Mouse (Mus musculus): ENCODE data around the gene Olfm1. TPM values are rescaled to one million over a fixed set of nuclear protein-coding genes. Genes with fewer than 3 reads are reported as not detected.

Gene Olfm1
- polyA plus RNA-seq, 1 experiment from 2014 or later: 14.1 TPM

- ATAC-seq (ENCODE audit: low FRiP score, low TSS enrichment) (no peak), DNase-seq (ENCODE audit: low spot score) (no peak)
- Histone ChIP-seq H3K27ac (replicated peaks) (no peak overlapping the region), H3K9ac (ENCODE audit: low read length) (no peak overlapping the region), H3K4me2 (replicated peaks; ENCODE audit: low read depth) (no peak overlapping the region), H3K9me3 (ENCODE audit: control insufficient read depth, low read length) (no peaks in the 10 kb centered on the region), H3K4me3 (ENCODE audit: low read depth, low read length) (no peak overlapping the region), H3K4me1 (replicated peaks; ENCODE audit: control insufficient read depth, insufficient read depth) (no peaks in the 10 kb centered on the region), H3K36me3 (ENCODE audit: control insufficient read depth, insufficient read depth, low read length) (no peaks in the 10 kb centered on the region), H3K27me3 (ENCODE audit: control insufficient read depth, insufficient read depth, low read length) (no peaks in the 10 kb centered on the region)
- WGBS: 51% methylated on average over 5 of the region's 5 CpGs
- TF ChIP-seq CTCF (IDR thresholded peaks at IDR 0.05; ENCODE audit: low read depth) (no peak), EP300 (optimal IDR thresholded peaks at IDR 0.05) (no peak)
Observed at GRCm38 (mm10) chr2:28242222-28242543, 49.4 kb downstream of the Olfm1 start.

- H3K36me3 ChIP-seq (ENCODE audit: control insufficient read depth, insufficient read depth, low read length): no peaks in the 10 kb centered on the region
- H3K27me3 ChIP-seq (ENCODE audit: control insufficient read depth, insufficient read depth, low read length): no peaks in the 10 kb centered on the region
Observed at GRCm38 (mm10) chr2:28244667-28245395, 52.0 kb downstream of the Olfm1 start.

GRCm38 (mm10) chr2:28246110-28246653, 53.4 kb downstream of the Olfm1 start:
- H3K36me3 ChIP-seq (ENCODE audit: control insufficient read depth, insufficient read depth, low read length): no peaks in the 10 kb centered on the region
- no peak for ATAC-seq (ENCODE audit: low FRiP score, low TSS enrichment)
- TF ChIP-seq EP300 (optimal IDR thresholded peaks at IDR 0.05) (no peak), CTCF (IDR thresholded peaks at IDR 0.05; ENCODE audit: low read depth) (no peak)
- no peak overlapping the region for H3K9ac ChIP-seq (ENCODE audit: low read length)
- H3K4me1 ChIP-seq (replicated peaks; ENCODE audit: control insufficient read depth, insufficient read depth): no peaks in the 10 kb centered on the region
- H3K4me2 ChIP-seq (replicated peaks; ENCODE audit: low read depth): no peak overlapping the region
- no peaks in the 10 kb centered on the region for H3K9me3 ChIP-seq (ENCODE audit: control insufficient read depth, low read length)
- DNase-seq (ENCODE audit: low spot score): no peak
- no peak overlapping the region for H3K27ac ChIP-seq (replicated peaks)
- H3K27me3 ChIP-seq (ENCODE audit: control insufficient read depth, insufficient read depth, low read length): no peaks in the 10 kb centered on the region
- WGBS: 75% methylated on average over 5 of the region's 5 CpGs
- no peak overlapping the region for H3K4me3 ChIP-seq (ENCODE audit: low read depth, low read length)

More at GRCm38 (mm10) chr2:28244667-28245395, 52.0 kb downstream of the Olfm1 start:
- WGBS: 66% methylated on average over 8 of the region's 8 CpGs
- H3K9me3 ChIP-seq (ENCODE audit: control insufficient read depth, low read length): no peaks in the 10 kb centered on the region
- H3K4me1 ChIP-seq (replicated peaks; ENCODE audit: control insufficient read depth, insufficient read depth): no peaks in the 10 kb centered on the region
- H3K4me2 ChIP-seq (replicated peaks; ENCODE audit: low read depth): no peak overlapping the region
- DNase-seq (ENCODE audit: low spot score) (no peak), ATAC-seq (ENCODE audit: low FRiP score, low TSS enrichment) (no peak)
- H3K9ac ChIP-seq (ENCODE audit: low read length): no peak overlapping the region
- H3K4me3 ChIP-seq (ENCODE audit: low read depth, low read length): no peak overlapping the region
- H3K27ac ChIP-seq (replicated peaks): no peak overlapping the region
- no peak for TF ChIP-seq CTCF (IDR thresholded peaks at IDR 0.05; ENCODE audit: low read depth)
- no peak for TF ChIP-seq EP300 (optimal IDR thresholded peaks at IDR 0.05)

GRCm38 (mm10) chr2:28247098-28247497, 54.3 kb downstream of the Olfm1 start:
- DNase-seq (ENCODE audit: low spot score) (no peak), ATAC-seq (ENCODE audit: low FRiP score, low TSS enrichment) (no peak)
- Histone ChIP-seq H3K4me2 (replicated peaks; ENCODE audit: low read depth) (no peak overlapping the region), H3K4me1 (replicated peaks; ENCODE audit: control insufficient read depth, insufficient read depth) (no peaks in the 10 kb centered on the region), H3K4me3 (ENCODE audit: low read depth, low read length) (no peak overlapping the region), H3K27ac (replicated peaks) (no peak overlapping the region), H3K36me3 (ENCODE audit: control insufficient read depth, insufficient read depth, low read length) (no peaks in the 10 kb centered on the region), H3K9ac (ENCODE audit: low read length) (no peak overlapping the region), H3K9me3 (ENCODE audit: control insufficient read depth, low read length) (no peaks in the 10 kb centered on the region), H3K27me3 (ENCODE audit: control insufficient read depth, insufficient read depth, low read length) (no peaks in the 10 kb centered on the region)
- no peak for TF ChIP-seq CTCF (IDR thresholded peaks at IDR 0.05; ENCODE audit: low read depth)
- TF ChIP-seq EP300 (optimal IDR thresholded peaks at IDR 0.05): no peak
- WGBS: 77% methylated on average over 11 of the region's 11 CpGs

- H3K27me3 ChIP-seq (ENCODE audit: control insufficient read depth, insufficient read depth, low read length): no peaks in the 10 kb centered on the region
- no peaks in the 10 kb centered on the region for H3K4me1 ChIP-seq (replicated peaks; ENCODE audit: control insufficient read depth, insufficient read depth)
- H3K9ac ChIP-seq (ENCODE audit: low read length): no peak overlapping the region
- 81% methylated on average over 4 of the region's 4 CpGs for WGBS
- ATAC-seq (ENCODE audit: low FRiP score, low TSS enrichment): no peak
- no peak overlapping the region for H3K4me2 ChIP-seq (replicated peaks; ENCODE audit: low read depth)
- DNase-seq (ENCODE audit: low spot score): no peak
- TF ChIP-seq CTCF (IDR thresholded peaks at IDR 0.05; ENCODE audit: low read depth) (no peak), EP300 (optimal IDR thresholded peaks at IDR 0.05) (no peak)
- H3K9me3 ChIP-seq (ENCODE audit: control insufficient read depth, low read length): no peaks in the 10 kb centered on the region
- H3K27ac ChIP-seq (replicated peaks): no peak overlapping the region
- no peak overlapping the region for H3K4me3 ChIP-seq (ENCODE audit: low read depth, low read length)
- no peaks in the 10 kb centered on the region for H3K36me3 ChIP-seq (ENCODE audit: control insufficient read depth, insufficient read depth, low read length)
Observed at GRCm38 (mm10) chr2:28252554-28252953, 59.8 kb downstream of the Olfm1 start.

GRCm38 (mm10) chr2:28256029-28256428, 63.2 kb downstream of the Olfm1 start:
- DNase-seq (ENCODE audit: low spot score): no peak
- Histone ChIP-seq H3K36me3 (ENCODE audit: control insufficient read depth, insufficient read depth, low read length) (no peaks in the 10 kb centered on the region), H3K4me1 (replicated peaks; ENCODE audit: control insufficient read depth, insufficient read depth) (no peaks in the 10 kb centered on the region), H3K9me3 (ENCODE audit: control insufficient read depth, low read length) (no peaks in the 10 kb centered on the region), H3K4me2 (replicated peaks; ENCODE audit: low read depth) (no peak overlapping the region), H3K27ac (replicated peaks) (no peak overlapping the region), H3K27me3 (ENCODE audit: control insufficient read depth, insufficient read depth, low read length) (no peaks in the 10 kb centered on the region), H3K9ac (ENCODE audit: low read length) (no peak overlapping the region), H3K4me3 (ENCODE audit: low read depth, low read length) (no peak overlapping the region)
- WGBS: 85% methylated on average over 7 of the region's 7 CpGs
- TF ChIP-seq CTCF (IDR thresholded peaks at IDR 0.05; ENCODE audit: low read depth): no peak
- no peak for TF ChIP-seq EP300 (optimal IDR thresholded peaks at IDR 0.05)
- no peak for ATAC-seq (ENCODE audit: low FRiP score, low TSS enrichment)

Data from stomach, postnatal 0 days (tissue).